Mouse (Mus musculus) brain, adult 2 months (tissue): ENCODE data around the gene Fbrsl1.
A peak's percentile ranks its signal among the peaks of the same experiment; 100 is the strongest.

Experiments
- DNase-seq: peaks from one replicate; pipeline ENCODE4 v3.0.0; 2011; ENCODE audit warnings: low read depth, low spot score

Gene Fbrsl1

DNA sequence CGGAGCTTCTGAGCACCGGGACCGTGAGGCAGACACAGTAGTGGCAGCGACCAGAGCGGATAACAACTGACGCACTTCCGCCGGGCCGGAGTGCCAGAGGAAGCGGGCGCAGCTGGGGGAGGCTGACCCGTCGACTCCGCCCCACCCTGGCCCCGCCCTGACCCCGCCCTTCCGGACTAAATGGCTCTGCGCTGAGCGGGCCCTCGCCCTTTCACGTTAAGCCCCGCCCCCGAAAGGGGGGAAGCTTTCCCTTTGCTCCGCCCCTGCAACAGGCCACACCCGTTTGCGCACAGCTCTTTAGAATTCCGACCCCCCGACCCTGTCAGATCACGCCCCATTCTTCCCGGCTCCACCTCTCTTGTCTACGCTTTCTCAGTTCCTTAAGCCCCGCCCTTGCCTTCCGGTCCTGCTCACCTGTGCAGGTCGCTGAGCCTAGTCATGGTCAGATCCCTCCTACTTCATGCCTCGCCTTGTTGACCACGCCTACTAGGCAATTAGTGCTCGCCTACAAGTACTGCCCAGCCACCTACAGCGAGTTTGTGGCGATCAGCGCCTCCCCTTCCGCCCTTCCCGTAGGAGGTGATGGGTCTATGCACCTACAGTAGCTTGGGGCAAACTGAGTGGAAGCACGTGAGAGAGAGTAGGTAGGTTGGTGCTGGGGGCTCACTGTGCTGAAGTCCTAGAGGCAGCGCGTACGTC lies at the start of gene Fbrsl1:
Fbrsl1 (minus strand) TSS at position 68 of the 699 bp plus-strand sequence.
- DNase-seq, result peak; percentile 98

- DNase-seq, result no peak
These were observed 49.8 kb upstream of the Fbrsl1 start for GRCm38 (mm10) chr5:110498071-110498470.

GRCm38 (mm10) chr5:110497556-110497955 lies 49.3 kb upstream of the Fbrsl1 start:
- DNase-seq, result peak; percentile 58

GRCm38 (mm10) chr5:110495051-110495450 lies 46.7 kb upstream of the Fbrsl1 start:
- no peak for DNase-seq

- DNase-seq, result no peak
These were observed 46.1 kb upstream of the Fbrsl1 start for GRCm38 (mm10) chr5:110494396-110494795.

DNA sequence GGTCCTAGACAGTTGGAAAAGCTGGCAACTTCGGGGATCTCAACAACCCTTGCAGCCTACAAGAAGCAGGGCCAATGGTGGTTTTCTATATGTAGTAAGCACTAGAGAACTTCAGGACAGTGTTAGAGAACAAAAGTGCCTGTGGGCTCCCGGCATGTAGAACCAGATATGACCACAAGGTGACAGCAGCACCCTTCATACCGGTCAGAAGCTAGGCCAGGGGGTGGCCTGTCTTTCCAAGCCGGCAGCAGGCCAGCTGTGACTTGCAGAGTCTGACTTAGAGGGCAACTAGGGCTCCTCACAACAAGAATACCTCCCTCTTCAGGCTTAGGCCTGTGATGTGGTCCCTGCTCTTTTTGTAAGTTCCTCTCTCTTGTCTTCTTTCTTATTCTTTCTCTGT lies 45.5 kb upstream of the Fbrsl1 start:
- DNase-seq, result peak; percentile 89

DNA sequence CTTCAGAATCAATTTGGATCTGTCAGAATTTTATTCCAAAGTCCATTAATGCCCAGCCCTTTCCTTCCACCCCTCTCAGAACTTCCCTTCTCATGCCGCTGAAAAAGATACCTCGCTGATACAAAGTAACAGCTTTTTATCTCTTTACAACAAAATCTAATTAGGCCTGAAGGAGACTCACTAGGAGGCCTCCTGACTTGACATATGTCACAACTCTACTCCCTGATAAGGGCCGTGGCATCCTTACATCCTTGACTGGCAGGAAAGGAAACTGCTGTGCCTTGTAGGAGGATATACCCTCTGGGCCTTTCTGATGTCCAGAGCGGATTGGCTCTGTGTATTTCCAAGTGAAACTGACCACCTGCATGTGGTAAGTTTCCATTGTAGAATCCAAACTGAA lies 41.3 kb upstream of the Fbrsl1 start:
- no peak for DNase-seq

GRCm38 (mm10) chr5:110487943-110488342 lies 39.6 kb upstream of the Fbrsl1 start:
- no peak for DNase-seq

DNA sequence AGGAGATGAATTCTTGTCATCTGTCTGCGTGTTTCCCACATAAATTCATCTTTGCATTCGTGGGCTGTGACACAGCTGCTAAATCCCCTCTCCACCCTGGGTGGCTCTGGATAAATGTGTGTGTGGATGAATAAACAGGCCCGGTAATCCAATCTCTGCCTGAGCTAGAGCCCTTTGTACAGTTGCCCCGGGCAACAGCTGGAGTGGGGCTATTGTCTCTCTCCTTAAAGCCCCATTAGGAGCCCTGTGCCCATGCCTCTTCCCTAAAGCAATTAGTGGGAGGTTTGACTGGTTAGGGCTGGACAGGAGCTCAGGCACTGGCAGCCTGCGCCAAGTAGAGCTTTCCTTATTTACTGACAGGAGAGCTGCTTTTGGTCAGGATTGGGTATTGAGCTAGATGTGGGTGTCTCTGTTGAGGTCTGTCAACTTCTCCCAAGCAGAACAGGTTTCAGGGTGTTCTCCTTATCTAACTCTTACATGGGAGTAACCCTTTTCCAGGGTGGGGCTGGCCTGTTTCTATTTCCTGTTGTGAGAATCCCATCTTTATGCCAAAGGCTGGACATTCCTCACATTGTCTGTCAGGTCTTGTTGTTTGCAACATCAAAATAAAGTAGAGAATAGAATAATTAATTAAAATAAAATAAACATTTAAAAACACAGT lies 38.5 kb upstream of the Fbrsl1 start:
- no peak for DNase-seq

- no peak for DNase-seq
These were observed 36.4 kb upstream of the Fbrsl1 start for GRCm38 (mm10) chr5:110484711-110485110.

DNA sequence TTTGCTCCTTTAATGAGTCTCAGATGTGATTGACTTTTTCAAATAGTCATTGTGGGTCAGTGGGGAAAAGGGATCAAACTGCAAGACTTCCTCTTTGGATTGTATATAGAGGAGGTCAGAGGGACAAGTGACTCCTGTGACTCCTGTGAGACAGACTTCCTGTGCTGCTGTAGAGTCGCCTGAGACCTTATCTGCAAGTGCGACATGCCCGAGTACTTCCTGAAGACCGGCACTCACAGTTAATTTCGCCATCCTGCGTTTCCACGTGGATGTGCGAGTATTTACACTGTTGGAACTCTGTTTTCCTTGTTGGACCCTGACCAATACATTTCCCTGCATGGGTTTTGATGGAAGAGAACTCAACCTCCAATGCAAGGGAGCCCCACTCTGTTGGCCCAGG lies 30.9 kb upstream of the Fbrsl1 start:
- no peak for DNase-seq

GRCm38 (mm10) chr5:110474156-110474555 lies 25.9 kb upstream of the Fbrsl1 start:
- no peak for DNase-seq

DNA sequence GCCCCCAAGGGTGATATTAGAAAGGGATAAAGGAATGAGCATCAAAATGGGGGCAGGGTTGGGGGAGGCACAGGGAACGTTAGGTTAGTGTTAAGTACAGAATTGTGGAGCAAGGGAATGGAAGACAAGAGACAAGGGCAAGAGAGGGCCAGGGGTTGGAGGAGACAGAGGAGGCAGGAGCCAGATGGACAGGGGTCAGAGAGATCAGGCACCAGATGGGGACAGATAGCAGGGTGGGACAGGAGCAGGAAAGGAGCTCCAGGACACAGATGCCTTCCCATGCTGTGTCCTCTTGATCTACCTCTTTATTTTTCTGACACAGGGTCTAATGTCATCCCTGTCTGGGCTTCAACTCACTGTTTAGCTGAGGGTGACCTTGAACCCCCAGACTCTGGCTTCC lies 24.5 kb upstream of the Fbrsl1 start:
- DNase-seq, result no peak

DNA sequence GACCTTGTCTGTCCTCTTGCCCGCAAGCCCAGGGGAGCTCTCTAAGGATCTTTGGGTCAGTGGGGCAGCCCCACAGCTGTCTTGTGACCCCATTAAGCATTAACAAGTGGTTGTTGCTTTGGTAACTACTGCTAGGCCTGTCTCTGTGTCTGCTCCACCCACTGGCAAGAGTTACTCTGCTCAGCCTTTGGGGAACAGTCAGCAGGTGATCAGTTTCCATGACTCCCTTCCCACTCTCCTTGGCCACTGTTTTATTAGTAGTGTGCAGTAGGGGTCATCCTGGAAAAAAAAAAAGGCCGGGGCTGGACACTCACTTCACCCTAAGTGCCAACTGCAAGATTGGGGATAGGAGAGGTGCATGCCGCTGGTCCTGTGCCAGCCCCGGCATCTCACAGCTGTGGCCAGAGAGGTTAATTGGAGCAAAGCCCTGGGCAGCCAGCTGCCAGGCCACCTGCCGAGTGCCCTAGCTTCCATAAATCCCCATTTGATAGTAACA lies 23.7 kb upstream of the Fbrsl1 start:
- DNase-seq, result no peak

- no peak for DNase-seq
These were observed 23.0 kb upstream of the Fbrsl1 start for GRCm38 (mm10) chr5:110471285-110471684.

DNA sequence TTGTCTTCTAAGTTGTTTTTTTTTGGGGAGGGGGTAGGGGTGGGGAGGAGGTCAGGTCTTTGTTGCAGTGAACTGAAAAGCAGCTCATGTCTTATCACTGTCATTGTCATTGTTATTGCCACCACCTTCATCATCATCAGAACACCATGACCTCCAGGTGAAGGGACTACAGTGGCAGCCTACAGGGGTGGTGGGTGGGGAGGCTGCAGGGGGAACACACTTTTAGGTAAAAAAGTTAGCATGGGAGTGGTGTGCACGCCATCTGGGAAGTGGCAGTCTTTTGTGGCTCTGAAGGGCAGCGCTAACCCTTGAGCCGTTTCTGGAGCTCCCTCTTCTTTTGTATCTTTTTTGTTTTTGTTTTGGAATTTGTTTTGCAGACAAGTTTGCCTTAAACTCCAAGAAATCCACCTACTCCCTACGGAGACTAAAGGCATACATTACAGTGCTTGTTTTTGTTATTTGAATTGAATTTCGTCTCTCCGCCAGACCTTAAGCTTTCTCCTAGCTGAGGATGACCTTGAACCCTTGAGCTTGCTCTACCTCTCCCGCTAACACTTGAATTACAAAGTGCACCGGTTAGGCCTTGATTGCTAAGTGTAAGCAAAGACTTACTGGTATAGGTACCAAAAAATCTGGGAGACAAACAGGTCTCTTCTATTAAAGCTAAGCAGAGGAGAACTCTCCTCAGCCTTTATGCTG lies 21.1 kb upstream of the Fbrsl1 start:
- no peak for DNase-seq

DNA sequence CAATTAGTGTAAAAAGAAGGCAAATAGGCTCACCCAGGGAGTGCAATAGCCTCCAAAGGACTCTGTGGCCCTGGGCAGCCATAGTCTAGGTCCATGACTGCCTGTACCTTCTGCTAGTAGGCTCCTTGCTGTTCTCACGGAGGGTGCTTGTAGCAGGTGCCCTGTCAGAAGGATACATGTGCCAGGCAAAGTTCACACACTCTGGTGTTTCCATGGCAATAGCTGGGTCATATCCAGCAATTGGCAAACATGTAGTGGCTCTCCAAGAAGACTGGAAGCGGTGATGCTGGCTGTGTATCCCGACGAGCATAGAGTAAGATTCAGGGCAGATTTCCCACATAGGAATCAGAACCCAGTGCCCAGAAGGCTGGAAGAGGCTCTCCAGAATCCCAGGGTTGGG lies 20.0 kb upstream of the Fbrsl1 start:
- DNase-seq, result peak; percentile 57

DNA sequence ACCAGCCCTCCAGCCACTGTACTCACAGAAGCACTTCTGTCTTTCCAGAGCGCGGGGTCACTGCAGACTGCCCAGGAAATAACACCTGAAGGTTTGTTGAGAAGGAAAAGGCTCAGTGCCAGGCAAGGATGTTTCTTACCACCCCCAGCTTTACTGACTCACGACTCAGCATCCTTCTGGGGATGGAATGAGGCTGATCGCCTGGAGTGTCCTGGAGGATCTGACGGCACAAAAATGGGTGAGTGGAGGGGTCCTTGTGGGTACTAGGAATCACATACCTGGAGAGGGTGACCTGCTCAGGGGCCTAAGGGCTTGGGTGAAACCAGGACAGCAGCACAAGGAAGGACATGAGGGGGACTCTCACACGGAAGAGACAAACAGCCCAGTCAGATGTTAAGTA lies 19.4 kb upstream of the Fbrsl1 start:
- peak; percentile 64 for DNase-seq

DNA sequence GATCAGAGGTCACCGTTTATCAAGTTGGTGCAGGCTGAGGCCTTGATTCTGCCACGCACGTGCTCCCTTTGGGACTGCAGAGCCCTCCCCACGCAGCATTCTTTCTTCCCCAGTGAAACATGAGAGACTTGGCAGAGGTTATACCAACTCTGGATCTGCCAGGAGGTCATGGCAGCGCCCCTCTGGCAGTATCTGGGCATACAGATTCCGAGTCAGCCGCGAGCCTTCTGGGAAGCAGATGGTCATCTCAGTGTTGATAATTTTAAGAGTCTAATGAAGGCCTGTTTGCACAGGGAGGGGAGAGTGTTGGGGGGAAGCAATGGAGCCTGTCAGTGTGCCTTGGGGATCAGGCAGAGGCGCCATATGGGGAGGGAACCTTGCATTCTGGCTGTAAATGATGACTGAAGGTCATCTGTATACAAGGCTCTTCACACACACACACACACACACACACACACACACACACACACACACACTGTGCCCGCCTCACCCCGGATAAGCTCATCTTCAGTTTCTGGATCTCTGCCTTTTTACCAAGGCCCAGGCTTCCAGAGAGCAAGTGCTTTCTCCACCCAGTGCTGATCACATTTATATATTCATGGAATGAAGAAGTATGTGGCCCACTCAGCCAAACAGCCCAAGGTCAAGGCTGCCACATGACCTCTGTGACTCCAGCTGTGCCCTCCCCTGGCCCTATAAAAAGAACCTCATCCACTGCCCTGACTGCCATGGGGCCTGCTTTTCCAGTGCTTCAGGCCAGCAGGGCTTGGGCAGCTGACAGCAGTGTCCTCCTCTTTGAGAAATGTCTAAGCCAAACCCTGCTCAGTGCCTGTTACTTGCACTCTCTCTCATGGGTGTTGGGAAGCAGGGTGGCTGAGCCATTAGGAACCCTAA lies 18.5 kb upstream of the Fbrsl1 start:
- peak; percentile 84 for DNase-seq

GRCm38 (mm10) chr5:110462646-110463045 lies 14.3 kb upstream of the Fbrsl1 start:
- no peak for DNase-seq

DNA sequence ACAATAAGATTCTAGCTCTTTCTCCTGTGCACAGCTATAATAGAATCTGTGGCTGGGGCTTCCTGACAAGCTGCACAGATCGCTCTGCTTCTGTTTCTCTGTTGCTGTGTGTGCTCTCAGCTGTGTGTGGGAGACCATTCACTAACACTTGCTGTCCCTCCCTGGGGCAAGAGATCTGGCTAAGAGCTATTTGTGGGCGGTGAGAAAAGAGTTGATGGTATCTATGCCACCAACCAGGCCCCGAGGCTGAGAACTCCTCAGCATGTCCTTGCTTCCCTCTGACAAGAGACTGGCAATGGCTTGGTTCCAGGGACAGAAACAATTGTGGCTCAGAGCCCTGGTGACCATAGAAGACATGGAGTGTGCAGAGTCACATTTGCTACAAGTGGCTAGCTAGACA lies 10.6 kb upstream of the Fbrsl1 start:
- DNase-seq, result peak; percentile 92

DNA sequence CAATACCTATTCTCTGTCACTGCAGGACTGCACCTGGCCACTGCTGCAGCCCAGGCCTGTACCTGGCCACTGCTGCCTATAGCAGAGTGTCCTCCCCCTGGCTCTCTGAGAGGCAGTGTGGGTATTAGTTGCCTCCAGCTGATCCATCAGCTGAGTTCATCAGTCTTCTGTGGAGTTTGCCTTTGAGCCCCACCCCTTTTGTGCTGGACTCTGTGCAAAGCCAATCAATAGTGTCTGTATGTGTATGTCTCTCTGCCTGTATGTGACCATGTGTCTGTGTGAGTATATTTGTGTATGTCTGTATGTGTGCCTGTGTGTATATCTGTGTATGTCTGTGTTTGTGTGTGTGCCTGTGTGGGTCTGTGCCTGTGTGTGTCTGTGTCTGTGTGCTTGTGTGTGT lies 7.0 kb upstream of the Fbrsl1 start:
- DNase-seq, result no peak
